In the genomic region with DNA sequence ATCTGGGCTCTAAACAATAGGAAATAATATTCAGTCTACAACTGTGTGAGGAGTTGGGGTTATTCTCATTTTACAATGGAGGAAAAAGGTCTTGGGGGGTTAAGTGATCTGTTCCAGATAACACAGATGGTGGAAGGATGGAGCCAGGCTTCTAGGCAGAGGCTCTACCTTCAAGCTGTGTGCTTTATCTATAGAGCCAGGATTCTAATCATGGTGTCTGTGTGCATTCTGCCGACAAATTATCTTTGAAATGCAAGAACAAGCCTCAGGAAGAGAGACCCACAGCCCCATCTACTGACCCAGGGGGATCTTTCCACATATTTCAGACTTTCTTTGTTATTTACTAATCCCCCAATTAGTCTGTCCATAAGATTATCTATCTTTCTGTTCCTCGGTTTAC, we compare ENCODE assay signal across 17 mouse cellular contexts.
DNase-seq lines count a peak whose midpoint lies in the region; ATAC-seq and TF ChIP-seq lines count a peak whose summit lies in the region.
"Had no signal": no experiment of that assay in that cellular context is flagged by ENCODE, and none has a peak within 500 bp of the region (broad histone marks: within the 10 kb centered on the region; RNA-seq: fewer than 3 reads in every experiment).

No protein-coding gene starts in this region.

- no peaks in the 10 kb centered on the region for H3K4me1 ChIP-seq in hindbrain, postnatal 0 days (ENCODE audit: insufficient read depth, low read length)
- H3K4me1 ChIP-seq in hindbrain, embryonic 12.5 days, result no peaks in the 10 kb centered on the region
- no peaks in the 10 kb centered on the region for H3K4me1 ChIP-seq in midbrain, postnatal 0 days (ENCODE audit: insufficient read depth, low read length)
- H3K4me1 ChIP-seq in midbrain, embryonic 11.5 days (ENCODE audit: control insufficient read depth, insufficient read depth, low read length), result no peaks in the 10 kb centered on the region
- H3K4me1 ChIP-seq in intestine, embryonic 16.5 days (ENCODE audit: control insufficient read depth, insufficient read depth, low read length), result no peaks in the 10 kb centered on the region
- H3K4me1 ChIP-seq: embryonic facial prominence, embryonic 10.5 days; embryonic facial prominence, embryonic 12.5 days had no signal

- ATAC-seq in hindbrain, postnatal 0 days, result no peak
- no peak for ATAC-seq in hindbrain, embryonic 12.5 days (ENCODE audit: low FRiP score)
- no peak for ATAC-seq in midbrain, postnatal 0 days (ENCODE audit: low FRiP score)
- ATAC-seq in midbrain, embryonic 11.5 days (ENCODE audit: low FRiP score), result no peak
- no peak for ATAC-seq in intestine, embryonic 16.5 days
- ATAC-seq: forebrain, embryonic 15.5 days; forebrain, postnatal 0 days had no signal

- no peak overlapping the region for H3K27ac ChIP-seq in hindbrain, postnatal 0 days
- H3K27ac ChIP-seq in hindbrain, embryonic 12.5 days, result no peak overlapping the region
- no peak overlapping the region for H3K27ac ChIP-seq in midbrain, postnatal 0 days (ENCODE audit: low read depth, low read length)
- no peak overlapping the region for H3K27ac ChIP-seq in midbrain, embryonic 11.5 days (ENCODE audit: low read depth, low read length)
- no peak overlapping the region for H3K27ac ChIP-seq in intestine, embryonic 16.5 days (ENCODE audit: low read length)
- H3K27ac ChIP-seq: embryonic facial prominence, embryonic 10.5 days; embryonic facial prominence, embryonic 12.5 days; forebrain, embryonic 15.5 days had no signal

- H3K4me2 ChIP-seq in hindbrain, postnatal 0 days (ENCODE audit: low read depth, low read length), result no peak overlapping the region
- H3K4me2 ChIP-seq in hindbrain, embryonic 12.5 days (replicated peaks), result no peak overlapping the region
- no peak overlapping the region for H3K4me2 ChIP-seq in midbrain, postnatal 0 days (ENCODE audit: low read depth, low read length, poor library complexity, severe bottlenecking)
- H3K4me2 ChIP-seq in midbrain, embryonic 11.5 days, result no peak overlapping the region
- H3K4me2 ChIP-seq in intestine, embryonic 16.5 days (ENCODE audit: low read depth, low read length), result no peak overlapping the region
- H3K4me2 ChIP-seq: embryonic facial prominence, embryonic 12.5 days; forebrain, embryonic 15.5 days had no signal

- no peak overlapping the region for H3K4me3 ChIP-seq in hindbrain, postnatal 0 days (ENCODE audit: low read length)
- no peak overlapping the region for H3K4me3 ChIP-seq in hindbrain, embryonic 12.5 days
- H3K4me3 ChIP-seq in midbrain, postnatal 0 days (ENCODE audit: low read depth, low read length), result no peak overlapping the region
- no peak overlapping the region for H3K4me3 ChIP-seq in midbrain, embryonic 11.5 days (ENCODE audit: low read depth, low read length)
- H3K4me3 ChIP-seq in intestine, embryonic 16.5 days (ENCODE audit: low read length), result no peak overlapping the region
- H3K4me3 ChIP-seq: embryonic facial prominence, embryonic 10.5 days; embryonic facial prominence, embryonic 12.5 days; forebrain, embryonic 15.5 days had no signal

- DNase-seq in cerebellum, postnatal 14 days, result peak; percentile 57 to 75
- DNase-seq in cerebellum, adult 18-20 months, result no peak
- DNase-seq in hindbrain, postnatal 0 days (ENCODE audit: low spot score), result peak; percentile 9
- peak; percentile 27 for DNase-seq in midbrain, postnatal 0 days (ENCODE audit: low spot score)
- DNase-seq in midbrain, embryonic 11.5 days (ENCODE audit: low spot score, missing footprints), result no peak
- DNase-seq: adrenal gland, adult 2 months; adrenal gland, postnatal 10 days; adrenal gland, postnatal 25 days; cerebellum, adult 11-12 months; cerebellum, adult 8-10 months; cerebellum, adult 9-11 months; forebrain, postnatal 0 days had no signal

- H3K9ac ChIP-seq in hindbrain, postnatal 0 days (replicated peaks; ENCODE audit: low read length), result no peak overlapping the region
- no peak overlapping the region for H3K9ac ChIP-seq in hindbrain, embryonic 12.5 days
- no peak overlapping the region for H3K9ac ChIP-seq in midbrain, postnatal 0 days (replicated peaks; ENCODE audit: low read length, poor library complexity, severe bottlenecking)
- H3K9ac ChIP-seq in midbrain, embryonic 11.5 days (ENCODE audit: low read length), result no peak overlapping the region
- no peak overlapping the region for H3K9ac ChIP-seq in intestine, embryonic 16.5 days (ENCODE audit: low read depth, low read length)
- H3K9ac ChIP-seq: embryonic facial prominence, embryonic 12.5 days; forebrain, embryonic 15.5 days; forebrain, postnatal 0 days had no signal

- no peaks in the 10 kb centered on the region for H3K27me3 ChIP-seq in hindbrain, postnatal 0 days (ENCODE audit: insufficient read depth, low read length)
- H3K27me3 ChIP-seq in hindbrain, embryonic 12.5 days, result no peaks in the 10 kb centered on the region
- no peaks in the 10 kb centered on the region for H3K27me3 ChIP-seq in midbrain, postnatal 0 days (ENCODE audit: insufficient read depth, low read length)
- H3K27me3 ChIP-seq in midbrain, embryonic 11.5 days (ENCODE audit: control insufficient read depth, insufficient read depth, low read length), result no peaks in the 10 kb centered on the region
- H3K27me3 ChIP-seq in intestine, embryonic 16.5 days (replicated peaks; ENCODE audit: control insufficient read depth, insufficient read depth, low read length), result no peaks in the 10 kb centered on the region
- H3K27me3 ChIP-seq: embryonic facial prominence, embryonic 12.5 days; forebrain, embryonic 15.5 days had no signal

- 81% methylated on average over 2 of the region's 2 CpGs for WGBS in hindbrain, postnatal 0 days
- WGBS in hindbrain, embryonic 12.5 days, result 92% methylated on average over 2 of the region's 2 CpGs
- 82% methylated on average over 2 of the region's 2 CpGs for WGBS in midbrain, postnatal 0 days
- WGBS in midbrain, embryonic 11.5 days, result 84% methylated on average over 2 of the region's 2 CpGs
- WGBS in intestine, embryonic 16.5 days, result 89% methylated on average over 2 of the region's 2 CpGs

- no peaks in the 10 kb centered on the region for H3K36me3 ChIP-seq in hindbrain, postnatal 0 days (ENCODE audit: insufficient read depth, low read length)
- no peaks in the 10 kb centered on the region for H3K36me3 ChIP-seq in hindbrain, embryonic 12.5 days
- no peaks in the 10 kb centered on the region for H3K36me3 ChIP-seq in midbrain, postnatal 0 days (ENCODE audit: insufficient read depth, low read length)
- no peaks in the 10 kb centered on the region for H3K36me3 ChIP-seq in midbrain, embryonic 11.5 days (ENCODE audit: control insufficient read depth, insufficient read depth, low read length)
- no peaks in the 10 kb centered on the region for H3K36me3 ChIP-seq in intestine, embryonic 16.5 days (ENCODE audit: control insufficient read depth, insufficient read depth, low read length)
- H3K36me3 ChIP-seq: embryonic facial prominence, embryonic 10.5 days; embryonic facial prominence, embryonic 12.5 days; forebrain, embryonic 15.5 days had no signal

- no peak for TF ChIP-seq CTCF in hindbrain, postnatal 0 days (IDR thresholded peaks at IDR 0.05; ENCODE audit: low read depth)
- no peak for TF ChIP-seq CTCF in midbrain, postnatal 0 days (IDR thresholded peaks at IDR 0.05)

- H3K9me3 ChIP-seq in hindbrain, postnatal 0 days (ENCODE audit: low read length), result no peaks in the 10 kb centered on the region
- no peaks in the 10 kb centered on the region for H3K9me3 ChIP-seq in hindbrain, embryonic 12.5 days (replicated peaks)
- no peaks in the 10 kb centered on the region for H3K9me3 ChIP-seq in midbrain, postnatal 0 days (ENCODE audit: low read length)
- no peaks in the 10 kb centered on the region for H3K9me3 ChIP-seq in midbrain, embryonic 11.5 days (ENCODE audit: control insufficient read depth, low read length)
- no peaks in the 10 kb centered on the region for H3K9me3 ChIP-seq in intestine, embryonic 16.5 days (ENCODE audit: control insufficient read depth, low read length)
- H3K9me3 ChIP-seq: embryonic facial prominence, embryonic 10.5 days; embryonic facial prominence, embryonic 12.5 days; forebrain, embryonic 15.5 days had no signal

Comparison
In these comparisons a context has a peak if more than half of its experiments do, and no peak if none do; other contexts are left out.
1. DNase-seq: peak in cerebellum, postnatal 14 days (2 of 2), hindbrain, postnatal 0 days (single experiment) and midbrain, postnatal 0 days (single experiment); none in cerebellum, adult 18-20 months (0 of 2) and midbrain, embryonic 11.5 days (single experiment).